Mouse (Mus musculus): ENCODE results near the gene Azin2. TPM values are rescaled to one million over a fixed set of nuclear protein-coding genes. Genes with fewer than 3 reads are reported as not detected.

Azin2 gene
- polyA plus RNA-seq (2016; fragmentation: Nextera tagmentation; extraction: Ambion mirVana) = 17.7 and 21.4 TPM in 2 replicates

DNA sequence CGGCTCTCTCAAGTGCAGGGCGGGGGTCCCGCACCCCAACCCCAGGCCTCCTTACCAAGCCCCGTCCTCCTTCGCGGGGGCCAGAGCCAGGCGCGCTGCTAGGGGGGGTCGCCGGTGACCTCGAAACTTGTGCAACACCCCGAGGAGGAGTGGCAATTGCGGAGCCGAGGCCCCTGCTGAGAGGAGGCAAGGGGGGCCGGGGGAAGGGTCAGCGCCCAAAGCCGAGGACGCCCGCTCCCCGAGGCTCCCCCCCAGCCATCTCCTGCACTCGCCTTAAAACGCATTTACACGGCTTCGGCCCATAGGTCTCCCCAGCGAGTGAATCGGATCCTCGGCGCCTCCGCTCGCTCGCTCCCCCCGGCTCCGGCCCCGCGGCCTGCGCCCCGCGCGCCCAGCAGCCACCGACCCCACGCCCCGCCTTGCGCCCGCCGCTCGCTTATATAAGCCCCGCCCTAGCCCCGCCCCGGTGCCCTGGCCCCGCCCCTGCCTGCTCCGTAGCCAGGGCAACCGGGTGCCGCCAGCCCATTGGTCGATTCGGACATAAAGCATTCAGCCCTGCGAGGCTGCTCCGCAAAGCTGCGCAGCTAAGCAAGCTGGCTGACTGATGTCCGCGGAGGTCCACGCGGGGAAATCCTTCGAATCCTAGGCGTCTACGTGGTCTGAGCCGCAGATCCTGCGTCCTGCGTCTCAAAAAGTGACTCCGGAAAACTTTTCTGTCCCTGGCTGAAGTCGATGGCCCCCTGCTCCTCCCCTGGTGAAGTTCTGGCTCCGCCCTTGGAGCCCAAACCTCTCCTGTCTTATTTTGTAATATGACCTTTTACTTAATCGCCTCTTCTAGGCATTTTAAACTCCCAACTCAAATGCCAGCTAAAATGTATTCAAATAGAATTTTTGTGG lies at the start of gene Azin2:
Gene Azin2 (minus strand): TSS at position 414 of the 897 bp plus-strand sequence.
- peaks cover 22% of the 10 kb centered on the region for H3K27me3 ChIP-seq
- ATAC-seq (ENCODE audit: low FRiP score) = peak; percentile 94
- H3K9ac ChIP-seq = peak within 1 kb of the TSS; percentile 77
- H3K9me3 ChIP-seq (replicated peaks) = no peaks in the 10 kb centered on the region
- H3K4me1 ChIP-seq = peaks cover 27% of the 10 kb centered on the region
- peak within 1 kb of the TSS; percentile 85 for H3K4me2 ChIP-seq (replicated peaks)
- H3K27ac ChIP-seq = peak within 1 kb of the TSS; percentile 64
- no peaks in the 10 kb centered on the region for H3K36me3 ChIP-seq
- H3K4me3 ChIP-seq = peak within 1 kb of the TSS; percentile 55
- under 1% methylated on average over 69 of the region's 72 CpGs for WGBS

DNA sequence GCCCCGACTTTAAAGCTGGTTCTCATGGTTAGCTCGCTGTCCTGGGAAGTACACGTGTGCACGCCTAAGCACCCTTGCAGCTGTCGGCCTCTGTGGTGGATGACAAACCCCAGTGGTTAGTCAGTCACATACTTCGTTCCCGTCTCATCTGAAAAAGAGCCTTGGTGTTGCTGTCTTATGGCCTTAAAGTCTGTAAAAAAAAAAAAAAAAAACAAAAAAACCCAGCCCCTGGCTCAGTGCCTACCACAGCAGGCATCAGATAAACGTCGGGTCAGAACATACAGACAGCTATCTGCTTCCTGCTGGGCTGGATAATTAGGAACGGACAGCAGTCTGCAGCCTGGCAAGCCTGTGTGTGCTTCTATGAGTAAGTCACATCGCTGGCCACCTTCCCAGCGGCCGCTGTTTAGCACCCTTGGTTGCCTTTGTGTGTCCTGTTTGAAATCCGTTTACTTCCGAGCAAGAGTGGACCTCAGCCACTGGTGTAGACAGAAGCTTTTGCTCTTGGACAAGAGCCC lies 49.4 kb upstream of the Azin2 start:
- H3K9me3 ChIP-seq (replicated peaks) = no peaks in the 10 kb centered on the region
- peaks cover 33% of the 10 kb centered on the region for H3K36me3 ChIP-seq
- peaks cover 2% of the 10 kb centered on the region; the same call in 1 of the 2 replicates for H3K27me3 ChIP-seq
- peaks cover 8% of the 10 kb centered on the region; the same call in 1 of the 2 replicates for H3K4me1 ChIP-seq
- 42% methylated on average over 15 of the region's 15 CpGs for WGBS
- H3K4me2 ChIP-seq (replicated peaks) = no peak overlapping the region
- H3K9ac ChIP-seq = no peak overlapping the region
- H3K4me3 ChIP-seq = no peak overlapping the region
- ATAC-seq (ENCODE audit: low FRiP score) = no peak
- H3K27ac ChIP-seq = peak overlapping the region; percentile 35; the same call in 1 of the 2 replicates

- H3K9ac ChIP-seq = no peak overlapping the region; the same call in 1 of the 2 replicates
- 73% methylated on average over 5 of the region's 5 CpGs for WGBS
- no peak overlapping the region for H3K4me2 ChIP-seq (replicated peaks)
- peak overlapping the region; percentile 7; the same call in 1 of the 2 replicates for H3K27ac ChIP-seq
- H3K27me3 ChIP-seq = peaks cover 2% of the 10 kb centered on the region; the same call in 1 of the 2 replicates
- H3K36me3 ChIP-seq = peaks cover 40% of the 10 kb centered on the region
- no peaks in the 10 kb centered on the region for H3K9me3 ChIP-seq (replicated peaks)
- H3K4me3 ChIP-seq = no peak overlapping the region
- peaks cover 8% of the 10 kb centered on the region; the same call in 1 of the 2 replicates for H3K4me1 ChIP-seq
- ATAC-seq (ENCODE audit: low FRiP score) = no peak
These were observed 47.3 kb upstream of the Azin2 start for GRCm38 (mm10) chr4:129009521-129009920.

GRCm38 (mm10) chr4:129008672-129009071 lies 46.4 kb upstream of the Azin2 start:
- Histone ChIP-seq H3K9me3 (replicated peaks) (no peaks in the 10 kb centered on the region), H3K4me3 (no peak overlapping the region), H3K27me3 (peaks cover 2% of the 10 kb centered on the region; the same call in 1 of the 2 replicates), H3K4me1 (peaks cover 7% of the 10 kb centered on the region; the same call in 1 of the 2 replicates), H3K36me3 (peaks cover 45% of the 10 kb centered on the region), H3K27ac (no peak overlapping the region), H3K4me2 (replicated peaks) (no peak overlapping the region), H3K9ac (no peak overlapping the region)
- ATAC-seq (ENCODE audit: low FRiP score) = no peak
- 89% methylated on average over 3 of the region's 3 CpGs for WGBS

- no peak for ATAC-seq (ENCODE audit: low FRiP score)
- peaks cover 5% of the 10 kb centered on the region; the same call in 1 of the 2 replicates for H3K4me1 ChIP-seq
- no peak overlapping the region for H3K27ac ChIP-seq
- H3K4me2 ChIP-seq (replicated peaks) = no peak overlapping the region
- no peak overlapping the region for H3K4me3 ChIP-seq
- peaks cover 51% of the 10 kb centered on the region for H3K36me3 ChIP-seq
- no peak overlapping the region for H3K9ac ChIP-seq
- H3K9me3 ChIP-seq (replicated peaks) = no peaks in the 10 kb centered on the region
- no peaks in the 10 kb centered on the region for H3K27me3 ChIP-seq
- 85% methylated on average over 12 of the region's 12 CpGs for WGBS
These were observed 45.8 kb upstream of the Azin2 start for GRCm38 (mm10) chr4:129008006-129008519.

DNA sequence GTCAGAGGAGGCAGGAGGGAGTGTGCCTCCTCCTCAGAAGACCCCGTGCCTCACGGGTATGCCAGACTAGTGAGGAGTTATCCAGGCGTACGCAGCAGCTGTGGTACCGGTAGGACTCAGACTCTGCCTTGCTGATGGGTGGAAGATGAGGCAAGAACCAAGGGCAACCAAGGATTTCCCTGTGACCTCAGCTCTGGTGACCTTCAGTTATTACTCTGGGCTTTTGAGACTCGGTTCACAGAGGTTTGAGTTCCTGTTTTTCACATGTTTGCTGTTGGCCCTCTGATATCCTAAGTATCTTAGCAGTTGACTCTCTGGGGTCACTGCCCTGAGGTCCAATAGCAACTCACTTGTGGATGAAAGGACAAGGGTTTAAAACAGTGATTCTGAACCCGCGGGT lies 41.5 kb upstream of the Azin2 start:
- no peak overlapping the region for H3K4me2 ChIP-seq (replicated peaks)
- H3K4me3 ChIP-seq = no peak overlapping the region
- H3K27me3 ChIP-seq = no peaks in the 10 kb centered on the region
- H3K27ac ChIP-seq = no peak overlapping the region
- no peaks in the 10 kb centered on the region for H3K4me1 ChIP-seq
- no peaks in the 10 kb centered on the region for H3K9me3 ChIP-seq (replicated peaks)
- no peak overlapping the region for H3K9ac ChIP-seq
- no peak for ATAC-seq (ENCODE audit: low FRiP score)
- H3K36me3 ChIP-seq = peaks cover 63% of the 10 kb centered on the region
- 92% methylated on average over 8 of the region's 8 CpGs for WGBS

DNA sequence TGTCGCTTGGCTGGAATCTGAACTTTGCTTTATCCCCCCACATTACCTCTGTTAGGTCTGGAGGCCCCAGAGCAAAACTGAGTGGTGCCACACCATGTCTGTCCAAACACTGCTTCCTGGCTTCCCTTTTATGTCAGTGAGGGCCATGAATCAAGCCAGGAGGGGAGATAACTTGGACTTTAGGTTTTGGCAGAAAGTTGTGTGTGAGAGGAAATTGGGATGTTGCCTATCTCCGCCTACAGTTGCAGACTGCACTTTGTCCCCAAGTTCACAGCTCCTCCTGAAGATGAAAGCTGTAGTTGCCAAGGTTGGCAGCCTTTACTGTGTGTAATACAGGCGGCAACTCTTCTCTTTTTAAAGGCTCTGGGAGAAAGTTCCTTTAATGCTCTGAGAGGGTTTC lies 38.5 kb upstream of the Azin2 start:
- WGBS = 96% methylated on average over 3 of the region's 3 CpGs
- ATAC-seq (ENCODE audit: low FRiP score) = no peak
- Histone ChIP-seq H3K4me2 (replicated peaks) (no peak overlapping the region), H3K27ac (no peak overlapping the region), H3K9me3 (replicated peaks) (no peaks in the 10 kb centered on the region), H3K36me3 (peaks cover 48% of the 10 kb centered on the region), H3K4me1 (no peaks in the 10 kb centered on the region), H3K9ac (no peak overlapping the region), H3K27me3 (no peaks in the 10 kb centered on the region), H3K4me3 (no peak overlapping the region)

GRCm38 (mm10) chr4:128998401-128998800 lies 36.2 kb upstream of the Azin2 start:
- no peak for ATAC-seq (ENCODE audit: low FRiP score)
- Histone ChIP-seq H3K27ac (no peak overlapping the region), H3K36me3 (peaks cover 34% of the 10 kb centered on the region), H3K9ac (no peak overlapping the region), H3K4me2 (replicated peaks) (no peak overlapping the region), H3K4me3 (no peak overlapping the region), H3K27me3 (no peaks in the 10 kb centered on the region), H3K4me1 (peaks cover 18% of the 10 kb centered on the region), H3K9me3 (replicated peaks) (no peaks in the 10 kb centered on the region)
- WGBS = 84% methylated on average over 8 of the region's 8 CpGs

DNA sequence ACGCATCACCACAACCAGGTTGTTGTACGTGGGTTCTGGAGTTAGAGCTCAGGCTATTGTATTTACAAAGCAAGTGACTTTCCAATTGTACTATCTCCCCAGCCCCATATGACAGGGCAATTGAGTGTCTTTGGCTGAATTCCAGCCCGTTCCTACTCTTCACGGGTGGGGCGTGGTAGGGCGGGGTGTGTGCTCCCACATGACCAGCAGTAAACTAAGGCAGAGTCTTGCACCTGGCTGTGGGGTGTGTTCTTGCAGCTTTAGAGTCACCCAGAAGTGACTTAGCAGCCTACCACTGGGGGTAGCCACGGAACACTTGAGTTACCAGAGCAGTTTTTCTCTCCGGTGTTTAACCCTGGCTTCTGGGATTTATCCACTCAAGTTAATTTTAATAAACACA lies 35.0 kb upstream of the Azin2 start:
- no peak for ATAC-seq (ENCODE audit: low FRiP score)
- peaks cover 22% of the 10 kb centered on the region for H3K36me3 ChIP-seq
- no peak overlapping the region for H3K4me3 ChIP-seq
- H3K4me2 ChIP-seq (replicated peaks) = no peak overlapping the region
- peaks cover 18% of the 10 kb centered on the region for H3K4me1 ChIP-seq
- H3K27ac ChIP-seq = no peak overlapping the region
- H3K9me3 ChIP-seq (replicated peaks) = no peaks in the 10 kb centered on the region
- H3K9ac ChIP-seq = no peak overlapping the region
- 89% methylated on average over 8 of the region's 8 CpGs for WGBS
- no peaks in the 10 kb centered on the region for H3K27me3 ChIP-seq

GRCm38 (mm10) chr4:128995238-128995637 lies 33.0 kb upstream of the Azin2 start:
- Histone ChIP-seq H3K9ac (no peak overlapping the region), H3K4me1 (peaks cover 18% of the 10 kb centered on the region), H3K27ac (no peak overlapping the region; the same call in 1 of the 2 replicates), H3K4me3 (no peak overlapping the region), H3K36me3 (peaks cover 8% of the 10 kb centered on the region), H3K9me3 (replicated peaks) (no peaks in the 10 kb centered on the region), H3K27me3 (no peaks in the 10 kb centered on the region), H3K4me2 (replicated peaks) (no peak overlapping the region)
- no peak for ATAC-seq (ENCODE audit: low FRiP score)
- 90% methylated on average over 7 of the region's 7 CpGs for WGBS

DNA sequence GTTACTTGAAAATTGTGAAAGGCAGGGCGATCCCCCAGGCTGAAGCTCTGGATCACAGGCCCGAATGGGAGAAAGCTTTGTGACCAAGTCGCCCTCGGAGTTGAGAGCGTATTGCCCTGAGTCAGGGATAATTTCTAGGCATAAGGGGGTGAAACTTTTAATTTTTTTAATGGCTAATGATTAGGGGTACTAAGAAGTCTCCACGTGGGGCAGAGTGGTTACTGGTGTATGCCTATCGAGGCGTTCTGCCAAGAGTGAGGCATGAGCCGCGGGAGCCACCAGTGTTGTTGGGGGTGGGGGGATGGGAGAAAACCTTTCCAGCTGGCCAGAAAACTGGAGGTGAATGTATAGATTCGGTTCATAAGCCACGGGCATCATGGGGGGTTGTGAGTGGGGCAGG lies 31.4 kb upstream of the Azin2 start:
- H3K27me3 ChIP-seq = no peaks in the 10 kb centered on the region; the same call in 1 of the 2 replicates
- peaks cover 18% of the 10 kb centered on the region for H3K4me1 ChIP-seq
- peak overlapping the region; percentile 72 for H3K4me2 ChIP-seq (replicated peaks)
- peak overlapping the region; percentile 80 for H3K4me3 ChIP-seq
- no peaks in the 10 kb centered on the region for H3K9me3 ChIP-seq (replicated peaks)
- no peak for ATAC-seq (ENCODE audit: low FRiP score)
- peak overlapping the region; percentile 69; the same call in 1 of the 2 replicates for H3K27ac ChIP-seq
- 3% methylated on average over 12 of the region's 12 CpGs for WGBS
- H3K9ac ChIP-seq = peak overlapping the region; percentile 80
- H3K36me3 ChIP-seq = no peaks in the 10 kb centered on the region

GRCm38 (mm10) chr4:128993025-128993662 lies 30.9 kb upstream of the Azin2 start:
- Histone ChIP-seq H3K36me3 (no peaks in the 10 kb centered on the region), H3K4me3 (peak overlapping the region; percentile 80), H3K27ac (peak overlapping the region; percentile 69; the same call in 1 of the 2 replicates), H3K9me3 (replicated peaks) (no peaks in the 10 kb centered on the region), H3K27me3 (no peaks in the 10 kb centered on the region; the same call in 1 of the 2 replicates), H3K4me1 (peaks cover 18% of the 10 kb centered on the region), H3K4me2 (replicated peaks) (peak overlapping the region; percentile 72), H3K9ac (peak overlapping the region; percentile 80)
- under 1% methylated on average over 49 of the region's 49 CpGs for WGBS
- peak; percentile 100 for ATAC-seq (ENCODE audit: low FRiP score)
